14 mouse cellular contexts compared by ENCODE assay signal in genomic region chr2:158070885-158071632, GRCm38 (mm10). TPM values are rescaled to one million over a fixed set of nuclear protein-coding genes. Genes with fewer than 3 reads are reported as not detected.
DNase-seq lines count a peak whose midpoint lies in the region; ATAC-seq lines count a peak whose summit lies in the region.
"Had no signal": no experiment of that assay in that cellular context is flagged by ENCODE, and none has a peak within 500 bp of the region (broad histone marks: within the 10 kb centered on the region; RNA-seq: fewer than 3 reads in every experiment).

No protein-coding gene starts in this region.

- H3K4me1 ChIP-seq in heart, embryonic 11.5 days (ENCODE audit: control insufficient read depth, insufficient read depth, low read length) = peaks cover 24% of the 10 kb centered on the region
- H3K4me1 ChIP-seq: limb, embryonic 12.5 days had no signal

- 61% methylated on average over 3 of the region's 3 CpGs for WGBS in heart, embryonic 11.5 days (ENCODE audit: insufficient replicate concordance)

- no peaks in the 10 kb centered on the region for H3K27me3 ChIP-seq in heart, embryonic 11.5 days (ENCODE audit: control insufficient read depth, insufficient read depth, low read length)
- H3K27me3 ChIP-seq: limb, embryonic 12.5 days had no signal

- DNase-seq in heart, adult 9 months (ENCODE audit: low spot score in 2 of 2) = no peak
- peak; percentile 9 for DNase-seq in NIH3T3 (ENCODE audit: low read depth)
- DNase-seq in gonadal fat pad, adult 2 months (ENCODE audit: low read depth) = peak; percentile 91
- DNase-seq in kidney, postnatal 10 days = peak; percentile 76
- no peak for DNase-seq in right cerebral cortex, postnatal 10 days (ENCODE audit: low spot score in 2 of 2)
- no peak for DNase-seq in layer of hippocampus, adult 11-12 months (ENCODE audit: low spot score)
- DNase-seq: midbrain, embryonic 14.5 days; retina, postnatal 1 day; thymus, adult 2 months had no signal

- ATAC-seq in heart, embryonic 11.5 days (replicated peaks; ENCODE audit: insufficient number of reproducible peaks, low FRiP score, low TSS enrichment) = no peak
- no peak for ATAC-seq in activated CD4-positive, CD25-positive, alpha-beta regulatory T cell, adult 4 months
- ATAC-seq: inflammation-experienced regulatory T-cells, adult 6 months had no signal

- H3K4me2 ChIP-seq in heart, embryonic 11.5 days = no peak overlapping the region
- H3K4me2 ChIP-seq: limb, embryonic 12.5 days had no signal

- H3K9me3 ChIP-seq in heart, embryonic 11.5 days (replicated peaks; ENCODE audit: control insufficient read depth, low read length) = no peaks in the 10 kb centered on the region
- H3K9me3 ChIP-seq: embryonic facial prominence, embryonic 10.5 days; limb, embryonic 12.5 days had no signal

- H3K4me3 ChIP-seq in heart, embryonic 11.5 days (ENCODE audit: low read depth, low read length) = no peak overlapping the region
- H3K4me3 ChIP-seq: embryonic facial prominence, embryonic 10.5 days; limb, embryonic 12.5 days had no signal

- H3K27ac ChIP-seq in heart, embryonic 11.5 days (ENCODE audit: low read depth, low read length) = peak overlapping the region; percentile 60
- H3K27ac ChIP-seq: embryonic facial prominence, embryonic 10.5 days; limb, embryonic 12.5 days had no signal

- H3K36me3 ChIP-seq in heart, embryonic 11.5 days (ENCODE audit: control insufficient read depth, insufficient read depth, low read length) = peaks cover 5% of the 10 kb centered on the region; the same call in 1 of the 2 replicates

- no peak overlapping the region for H3K9ac ChIP-seq in heart, embryonic 11.5 days (ENCODE audit: low read depth, low read length)
- H3K9ac ChIP-seq: limb, embryonic 12.5 days had no signal

RNA-seq across cellular contexts. Expression of gene Rprd1b, which starts 42.8 kb away (rescaled TPM):
- 35.3 and 43.1 TPM in 2 replicates for polyA plus RNA-seq in heart, embryonic 11.5 days (2014; fragmentation: Nextera tagmentation; extraction: Ambion mirVana)
- 16.2 and 18.1 TPM in 2 replicates for polyA plus RNA-seq in gonadal fat pad, adult 2 months (2012; rRNA removed)
- polyA plus RNA-seq in activated CD4-positive, CD25-positive, alpha-beta regulatory T cell, adult 4 months (2017; shearing (Covaris generic)) = 10 to 100 TPM; 17.8 to 24.9 TPM

RNA-seq across cellular contexts. Expression of gene Tti1, which starts 42.8 kb away (rescaled TPM):
- polyA plus RNA-seq in heart, embryonic 11.5 days (2014; fragmentation: Nextera tagmentation; extraction: Ambion mirVana) = 24.5 and 25.6 TPM in 2 replicates
- 18.7 and 20.0 TPM in 2 replicates for polyA plus RNA-seq in gonadal fat pad, adult 2 months (2012; rRNA removed)
- polyA plus RNA-seq in activated CD4-positive, CD25-positive, alpha-beta regulatory T cell, adult 4 months (2017; shearing (Covaris generic)) = 10 to 100 TPM; 22.3 to 26.4 TPM

Comparison
In these comparisons a context has a peak if more than half of its experiments do, and no peak if none do; other contexts are left out.
1. DNase-seq: peak in NIH3T3 (single experiment), gonadal fat pad, adult 2 months (single experiment) and kidney, postnatal 10 days (single experiment); none in heart, adult 9 months (0 of 2), right cerebral cortex, postnatal 10 days (0 of 2) and layer of hippocampus, adult 11-12 months (single experiment).